ENCODE assay signal across 10 mouse cellular contexts in genomic region chr2:11173521-11173920, GRCm38 (mm10). TPM values are rescaled to one million over a fixed set of nuclear protein-coding genes. Genes with fewer than 3 reads are reported as not detected.
DNase-seq lines count a peak whose midpoint lies in the region; ATAC-seq and TF ChIP-seq lines count a peak whose summit lies in the region.
"Had no signal": no experiment of that assay in that cellular context is flagged by ENCODE, and none has a peak within 500 bp of the region (broad histone marks: within the 10 kb centered on the region; RNA-seq: fewer than 3 reads in every experiment).

No protein-coding gene starts in this region.

- no peak; the same call in 1 of the 2 replicates for ATAC-seq in heart, embryonic 16.5 days (replicated peaks; ENCODE audit: extremely low read depth, insufficient read depth, low FRiP score)
- no peak for ATAC-seq in hindbrain, embryonic 15.5 days (ENCODE audit: low FRiP score, low read depth)
- ATAC-seq in neural tube, embryonic 12.5 days (ENCODE audit: low FRiP score, low read depth), result no peak

- peak overlapping the region; percentile 59; the same call in 1 of the 2 replicates for H3K4me3 ChIP-seq in heart, embryonic 16.5 days (ENCODE audit: low read length)
- no peak overlapping the region for H3K4me3 ChIP-seq in heart, adult 2 months
- 0 out of 2 replicates have a peak overlapping the region, but pooled peaks have one; percentile 35 for H3K4me3 ChIP-seq in cortical plate, adult 2 months (ENCODE audit: insufficient read depth, low read length)
- H3K4me3 ChIP-seq in hindbrain, embryonic 15.5 days, result peak overlapping the region; percentile 49
- no peak overlapping the region for H3K4me3 ChIP-seq in neural tube, embryonic 12.5 days
- H3K4me3 ChIP-seq: stomach, embryonic 15.5 days had no signal

- no peak for TF ChIP-seq POLR2A in heart, adult 2 months (IDR thresholded peaks at IDR 0.05; ENCODE audit: insufficient read depth, low read depth, low read length)
- TF ChIP-seq POLR2A in cortical plate, adult 2 months (IDR thresholded peaks at IDR 0.05; ENCODE audit: extremely low read depth, insufficient read depth, low read length), result no peak

- peak overlapping the region; percentile 44; the same call in 1 of the 2 replicates for H3K27ac ChIP-seq in heart, embryonic 16.5 days (ENCODE audit: low read length)
- no peak overlapping the region for H3K27ac ChIP-seq in heart, adult 2 months
- no peak overlapping the region; the same call in 1 of the 2 replicates for H3K27ac ChIP-seq in cortical plate, adult 2 months (ENCODE audit: insufficient read depth, low read length)
- H3K27ac ChIP-seq in hindbrain, embryonic 15.5 days (replicated peaks), result 0 out of 2 replicates have a peak overlapping the region, but pooled peaks have one; percentile 42
- no peak overlapping the region for H3K27ac ChIP-seq in neural tube, embryonic 12.5 days
- H3K27ac ChIP-seq: macrophage; stomach, embryonic 15.5 days had no signal

- H3K36me3 ChIP-seq in heart, embryonic 16.5 days (ENCODE audit: control insufficient read depth, insufficient read depth), result no peaks in the 10 kb centered on the region
- H3K36me3 ChIP-seq in heart, adult 2 months (ENCODE audit: control insufficient read depth, insufficient read depth, low read length), result no peaks in the 10 kb centered on the region
- H3K36me3 ChIP-seq in hindbrain, embryonic 15.5 days, result no peaks in the 10 kb centered on the region
- H3K36me3 ChIP-seq in neural tube, embryonic 12.5 days, result no peaks in the 10 kb centered on the region
- H3K36me3 ChIP-seq: stomach, embryonic 15.5 days had no signal

- DNase-seq in heart, adult 2 months, result no peak
- no peak for DNase-seq in urinary bladder, adult 2 months (ENCODE audit: low spot score)
- DNase-seq in adipocyte (ENCODE audit: low spot score), result no peak
- DNase-seq in right cerebral cortex, postnatal 36 days (ENCODE audit: low spot score in 2 of 2), result no peak

- peaks cover 7% of the 10 kb centered on the region; the same call in 1 of the 2 replicates for H3K27me3 ChIP-seq in heart, embryonic 16.5 days (ENCODE audit: control insufficient read depth, insufficient read depth, low read length)
- no peaks in the 10 kb centered on the region for H3K27me3 ChIP-seq in heart, adult 2 months (ENCODE audit: control insufficient read depth, insufficient read depth, low read length)
- H3K27me3 ChIP-seq in hindbrain, embryonic 15.5 days, result peaks cover 5% of the 10 kb centered on the region; the same call in 1 of the 2 replicates
- H3K27me3 ChIP-seq in neural tube, embryonic 12.5 days (replicated peaks), result no peaks in the 10 kb centered on the region; the same call in 1 of the 2 replicates
- H3K27me3 ChIP-seq: stomach, embryonic 15.5 days had no signal

- H3K4me1 ChIP-seq in heart, embryonic 16.5 days (ENCODE audit: control insufficient read depth, insufficient read depth, low read length), result peaks cover 2% of the 10 kb centered on the region; the same call in 1 of the 2 replicates
- H3K4me1 ChIP-seq in heart, adult 2 months (ENCODE audit: control insufficient read depth, insufficient read depth, low read length), result no peaks in the 10 kb centered on the region
- no peaks in the 10 kb centered on the region for H3K4me1 ChIP-seq in cortical plate, adult 2 months (ENCODE audit: control insufficient read depth, insufficient read depth, low read length)
- peaks cover 13% of the 10 kb centered on the region; the same call in 1 of the 2 replicates for H3K4me1 ChIP-seq in hindbrain, embryonic 15.5 days (replicated peaks)
- H3K4me1 ChIP-seq in neural tube, embryonic 12.5 days, result peaks cover 18% of the 10 kb centered on the region
- H3K4me1 ChIP-seq: stomach, embryonic 15.5 days had no signal

- 53% methylated on average over 4 of the region's 4 CpGs for WGBS in heart, embryonic 16.5 days
- WGBS in heart, adult 2 months, result 45% methylated on average over 4 of the region's 4 CpGs
- WGBS in hindbrain, embryonic 15.5 days, result 37% methylated on average over 4 of the region's 4 CpGs
- 48% methylated on average over 4 of the region's 4 CpGs for WGBS in neural tube, embryonic 12.5 days

- no peak for TF ChIP-seq CTCF in heart, adult 2 months (IDR thresholded peaks at IDR 0.05)
- no peak for TF ChIP-seq CTCF in cortical plate, adult 2 months (IDR thresholded peaks at IDR 0.05; ENCODE audit: extremely low read depth, insufficient read depth, low read length)

- no peaks in the 10 kb centered on the region for H3K9me3 ChIP-seq in heart, embryonic 16.5 days (replicated peaks; ENCODE audit: control insufficient read depth, low read length)
- no peaks in the 10 kb centered on the region for H3K9me3 ChIP-seq in hindbrain, embryonic 15.5 days
- H3K9me3 ChIP-seq in neural tube, embryonic 12.5 days, result no peaks in the 10 kb centered on the region
- H3K9me3 ChIP-seq: stomach, embryonic 15.5 days had no signal

- no peak for TF ChIP-seq EP300 in heart, adult 2 months (IDR thresholded peaks at IDR 0.05; ENCODE audit: insufficient read depth, low read depth, low read length)

- H3K79me2 ChIP-seq in heart, adult 2 months (replicated peaks; ENCODE audit: control insufficient read depth, insufficient read depth, low read length), result no peaks in the 10 kb centered on the region

- H3K9ac ChIP-seq in heart, embryonic 16.5 days (ENCODE audit: low read length), result no peak overlapping the region; the same call in 1 of the 2 replicates
- H3K9ac ChIP-seq in heart, adult 2 months (ENCODE audit: low read depth, low read length), result no peak overlapping the region
- H3K9ac ChIP-seq in hindbrain, embryonic 15.5 days, result no peak overlapping the region
- no peak overlapping the region for H3K9ac ChIP-seq in neural tube, embryonic 12.5 days
- H3K9ac ChIP-seq: stomach, embryonic 15.5 days had no signal

- intact Hi-C loops in heart, adult 2 months (cut with DNase I), result loop anchor here (5.0 kb wide), 1 partner anchor 79 kb away; no protein-coding TSS in a partner anchor

- peak overlapping the region; percentile 93 for H3K4me2 ChIP-seq in heart, embryonic 16.5 days (ENCODE audit: low read depth, low read length)
- H3K4me2 ChIP-seq in hindbrain, embryonic 15.5 days, result peak overlapping the region; percentile 71
- H3K4me2 ChIP-seq in neural tube, embryonic 12.5 days (replicated peaks), result peak overlapping the region; percentile 92

RNA-seq across cellular contexts. Expression of gene Prkcq, which starts 1.6 kb away (rescaled TPM):
- 3.1 and 5.9 TPM in 2 replicates for polyA plus RNA-seq in heart, embryonic 16.5 days (2015; fragmentation: Nextera tagmentation; extraction: Ambion mirVana)
- 1 to 10 TPM; 2.6 to 3.3 TPM for total RNA-seq in heart, adult 2 months (2021)
- 1.1 and 1.5 TPM in 2 replicates for polyA plus RNA-seq in heart, adult 2 months (2012; rRNA removed)
- polyA plus RNA-seq in cortical plate, adult 2 months (2012; rRNA removed), result 9.6 and 10.2 TPM in 2 replicates
- polyA plus RNA-seq in hindbrain, embryonic 15.5 days (2015; fragmentation: Nextera tagmentation; extraction: Ambion mirVana), result 16.9 and 20.5 TPM in 2 replicates
- 2.8 and 3.1 TPM in 2 replicates for polyA plus RNA-seq in neural tube, embryonic 12.5 days (2016; fragmentation: Nextera tagmentation; extraction: Ambion mirVana)
- 5.4 and 5.7 TPM in 2 replicates for polyA plus RNA-seq in urinary bladder, adult 2 months (2012; rRNA removed)

Comparison
In these comparisons a context has a peak if more than half of its experiments do, and no peak if none do; other contexts are left out.
1. H3K27ac ChIP-seq: peak in heart, embryonic 16.5 days (single experiment) and hindbrain, embryonic 15.5 days (single experiment); none in heart, adult 2 months (single experiment), cortical plate, adult 2 months (single experiment) and neural tube, embryonic 12.5 days (single experiment).
2. H3K4me3 ChIP-seq: peak in heart, embryonic 16.5 days (single experiment), cortical plate, adult 2 months (single experiment) and hindbrain, embryonic 15.5 days (single experiment); none in heart, adult 2 months (single experiment) and neural tube, embryonic 12.5 days (single experiment).
3. Peak in every context shown above with its lines, with median percentiles within 50 percentile points of each other: H3K4me2 ChIP-seq.